Mouse (Mus musculus) hindbrain, embryonic 12.5 days (tissue): ENCODE results near the gene Shtn1. TPM values are rescaled to one million over a fixed set of nuclear protein-coding genes. Genes with fewer than 3 reads are reported as not detected.

Source experiments
- ATAC-seq: fragments of 200-750 bp; cut with Nextera tagmentation; 2 replicates; pipeline ENCODE4 v1.8.0; 2017; ENCODE audit warnings: moderate TSS enrichment; ENCODE audit not compliant: low FRiP score
- H3K27ac ChIP-seq: fragments of 300-500 bp; sonication (generic); 2 replicates; pipeline ENCODE4 v1.5.1; 2016; ENCODE audit warnings: mild to moderate bottlenecking
- H3K27me3 ChIP-seq: fragments of 300-500 bp; sonication (generic); 2 replicates; pipeline ENCODE4 v1.6.1; 2016; ENCODE audit warnings: mild to moderate bottlenecking
- H3K36me3 ChIP-seq: fragments of 300-500 bp; sonication (generic); 2 replicates; pipeline ENCODE4 v1.6.1; 2016; ENCODE audit warnings: mild to moderate bottlenecking
- H3K4me1 ChIP-seq: fragments of 300-500 bp; sonication (generic); 2 replicates; pipeline ENCODE4 v1.6.1; 2016
- H3K4me2 ChIP-seq: fragments of 300-500 bp; sonication (generic); replicated peaks from 2 replicates; pipeline ENCODE4 v1.6.1; 2016; ENCODE audit warnings: mild to moderate bottlenecking
- H3K4me3 ChIP-seq: fragments of 300-500 bp; sonication (generic); 2 replicates; pipeline ENCODE4 v1.5.1; 2016; ENCODE audit warnings: mild to moderate bottlenecking
- H3K9ac ChIP-seq: fragments of 300-500 bp; sonication (generic); 2 replicates; pipeline ENCODE4 v1.6.1; 2016; ENCODE audit warnings: mild to moderate bottlenecking, moderate library complexity
- H3K9me3 ChIP-seq: fragments of 300-500 bp; sonication (generic); replicated peaks from 2 replicates; pipeline ENCODE4 v1.6.1; 2016; ENCODE audit warnings: mild to moderate bottlenecking
- WGBS: fragments of 180-500 bp; shearing (Covaris S2); methylation state at CpG from one replicate; pipeline ENCODE4 v1.1.7; 2016; 5-methylcytosine and 5-hydroxymethylcytosine counted together
- polyA plus RNA-seq: library from polyadenylated mRNA; unstranded; fragments of >200 nt; fragmentation: Nextera tagmentation; extraction: Ambion mirVana; gene quantifications from 2 replicates; pipeline ENCODE4 v1.2.1, GENCODE M21; 2016

The Shtn1 gene
- polyA plus RNA-seq = 8.0 and 8.9 TPM in 2 replicates

- H3K9ac ChIP-seq = peak within 1 kb of the TSS; percentile 70
- no peak within 1 kb of the TSS for H3K27ac ChIP-seq
- no peaks in the 10 kb centered on the region for H3K36me3 ChIP-seq
- peaks cover 52% of the 10 kb centered on the region for H3K27me3 ChIP-seq
- H3K4me1 ChIP-seq = peaks cover 6% of the 10 kb centered on the region
- H3K4me3 ChIP-seq = peak within 1 kb of the TSS; percentile 54
- H3K4me2 ChIP-seq = peak within 1 kb of the TSS; percentile 86
- no peaks in the 10 kb centered on the region for H3K9me3 ChIP-seq
- under 1% methylated on average over 33 of the region's 46 CpGs for WGBS
- ATAC-seq = peak; percentile 76
Measured at GRCm38 (mm10) chr19:59075472-59076101, at the start of gene Shtn1. TSS of gene Shtn1 (minus strand) at chr19:59076100.

- no peak for ATAC-seq
- H3K4me1 ChIP-seq = no peaks in the 10 kb centered on the region
- no peak overlapping the region for H3K9ac ChIP-seq
- no peak overlapping the region for H3K27ac ChIP-seq
- H3K4me2 ChIP-seq = no peak overlapping the region
- no peaks in the 10 kb centered on the region for H3K36me3 ChIP-seq
- no peak overlapping the region for H3K4me3 ChIP-seq
- H3K9me3 ChIP-seq = no peaks in the 10 kb centered on the region
- peaks cover 3% of the 10 kb centered on the region; the same call in 1 of the 2 replicates for H3K27me3 ChIP-seq
- WGBS = 80% methylated on average over 4 of the region's 4 CpGs
Measured at GRCm38 (mm10) chr19:59114152-59114551, 38.3 kb upstream of the Shtn1 start.

- 32% methylated on average over 1 of the region's 1 CpGs for WGBS
- no peak for ATAC-seq
- Histone ChIP-seq H3K27ac (no peak overlapping the region), H3K4me3 (no peak overlapping the region), H3K4me2 (no peak overlapping the region), H3K4me1 (no peaks in the 10 kb centered on the region), H3K9ac (no peak overlapping the region), H3K9me3 (no peaks in the 10 kb centered on the region), H3K36me3 (no peaks in the 10 kb centered on the region), H3K27me3 (peaks cover 3% of the 10 kb centered on the region; the same call in 1 of the 2 replicates)
Measured at GRCm38 (mm10) chr19:59109937-59110336, 34.0 kb upstream of the Shtn1 start.

DNA sequence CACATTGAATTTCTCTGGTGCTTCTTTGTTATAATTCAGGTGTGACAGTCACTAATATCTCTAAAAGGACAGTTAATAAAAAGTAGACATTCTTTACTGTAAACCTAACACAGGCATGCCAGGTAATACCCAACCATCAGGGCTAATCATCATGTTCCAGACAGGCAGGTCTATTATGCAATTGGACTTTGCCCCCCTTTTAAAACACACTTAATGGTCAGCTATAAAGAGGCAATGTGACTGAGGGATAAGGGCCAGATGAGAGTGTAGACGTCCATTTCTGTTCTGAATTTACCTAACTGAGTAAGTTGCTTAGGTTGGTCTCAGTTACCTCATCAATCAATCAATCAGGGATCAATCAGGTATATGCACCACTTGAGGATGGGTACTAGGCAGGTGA is 22.4 kb upstream of the Shtn1 start:
- Histone ChIP-seq H3K4me3 (no peak overlapping the region), H3K27me3 (no peaks in the 10 kb centered on the region), H3K27ac (no peak overlapping the region), H3K36me3 (no peaks in the 10 kb centered on the region), H3K4me2 (no peak overlapping the region), H3K9ac (no peak overlapping the region), H3K9me3 (no peaks in the 10 kb centered on the region), H3K4me1 (no peaks in the 10 kb centered on the region)
- no peak for ATAC-seq
- WGBS = 68% methylated on average over 1 of the region's 1 CpGs

DNA sequence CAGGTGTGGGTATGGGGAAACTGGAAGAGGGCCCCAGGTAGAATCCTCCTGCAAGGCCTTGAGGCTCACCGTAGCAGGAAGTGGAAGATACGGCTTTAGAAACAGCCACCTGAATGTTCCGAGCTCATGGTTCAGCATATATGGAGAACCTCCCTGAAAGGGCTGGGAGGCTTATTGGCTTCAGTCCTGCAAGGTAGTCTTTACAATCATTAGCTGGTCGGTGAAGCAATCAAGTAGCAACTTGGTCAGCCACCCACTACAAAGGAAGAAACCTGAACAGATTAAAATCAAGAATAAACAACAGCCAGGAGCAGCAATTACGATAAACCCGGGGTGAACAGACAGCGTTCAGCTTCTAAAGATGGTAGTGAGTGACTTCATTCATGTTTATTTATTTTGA is 16.4 kb upstream of the Shtn1 start:
- Histone ChIP-seq H3K9me3 (no peaks in the 10 kb centered on the region), H3K27me3 (no peaks in the 10 kb centered on the region), H3K27ac (no peak overlapping the region), H3K36me3 (no peaks in the 10 kb centered on the region), H3K4me1 (no peaks in the 10 kb centered on the region), H3K4me2 (no peak overlapping the region), H3K9ac (no peak overlapping the region), H3K4me3 (no peak overlapping the region)
- 91% methylated on average over 7 of the region's 7 CpGs for WGBS
- no peak for ATAC-seq

- H3K4me1 ChIP-seq = no peaks in the 10 kb centered on the region
- WGBS = 71% methylated on average over 1 of the region's 1 CpGs
- no peak overlapping the region for H3K9ac ChIP-seq
Measured at GRCm38 (mm10) chr19:59090337-59090736, 14.4 kb upstream of the Shtn1 start.

GRCm38 (mm10) chr19:59084296-59084695 is 8.4 kb upstream of the Shtn1 start:
- Histone ChIP-seq H3K4me3 (no peak overlapping the region), H3K27me3 (no peaks in the 10 kb centered on the region), H3K36me3 (no peaks in the 10 kb centered on the region), H3K4me2 (no peak overlapping the region), H3K9me3 (no peaks in the 10 kb centered on the region), H3K4me1 (no peaks in the 10 kb centered on the region), H3K9ac (no peak overlapping the region), H3K27ac (no peak overlapping the region)
- 49% methylated on average over 4 of the region's 4 CpGs for WGBS
- ATAC-seq = no peak

More at GRCm38 (mm10) chr19:59090337-59090736, 14.4 kb upstream of the Shtn1 start:
- no peak overlapping the region for H3K4me2 ChIP-seq
- H3K4me3 ChIP-seq = no peak overlapping the region
- no peak for ATAC-seq
- H3K9me3 ChIP-seq = no peaks in the 10 kb centered on the region
- H3K36me3 ChIP-seq = no peaks in the 10 kb centered on the region
- H3K27me3 ChIP-seq = no peaks in the 10 kb centered on the region
- no peak overlapping the region for H3K27ac ChIP-seq

GRCm38 (mm10) chr19:59076131-59076530 is 231 bp upstream of the Shtn1 start:
- Histone ChIP-seq H3K4me1 (peaks cover 6% of the 10 kb centered on the region), H3K4me2 (peak overlapping the region; percentile 86), H3K9me3 (no peaks in the 10 kb centered on the region), H3K27me3 (peaks cover 52% of the 10 kb centered on the region), H3K4me3 (peak overlapping the region; percentile 54), H3K27ac (no peak overlapping the region), H3K36me3 (no peaks in the 10 kb centered on the region), H3K9ac (0 out of 2 replicates have a peak overlapping the region, but pooled peaks have one; percentile 13)
- ATAC-seq = no peak; the same call in 1 of the 2 replicates
- WGBS = 13% methylated on average over 5 of the region's 5 CpGs

DNA sequence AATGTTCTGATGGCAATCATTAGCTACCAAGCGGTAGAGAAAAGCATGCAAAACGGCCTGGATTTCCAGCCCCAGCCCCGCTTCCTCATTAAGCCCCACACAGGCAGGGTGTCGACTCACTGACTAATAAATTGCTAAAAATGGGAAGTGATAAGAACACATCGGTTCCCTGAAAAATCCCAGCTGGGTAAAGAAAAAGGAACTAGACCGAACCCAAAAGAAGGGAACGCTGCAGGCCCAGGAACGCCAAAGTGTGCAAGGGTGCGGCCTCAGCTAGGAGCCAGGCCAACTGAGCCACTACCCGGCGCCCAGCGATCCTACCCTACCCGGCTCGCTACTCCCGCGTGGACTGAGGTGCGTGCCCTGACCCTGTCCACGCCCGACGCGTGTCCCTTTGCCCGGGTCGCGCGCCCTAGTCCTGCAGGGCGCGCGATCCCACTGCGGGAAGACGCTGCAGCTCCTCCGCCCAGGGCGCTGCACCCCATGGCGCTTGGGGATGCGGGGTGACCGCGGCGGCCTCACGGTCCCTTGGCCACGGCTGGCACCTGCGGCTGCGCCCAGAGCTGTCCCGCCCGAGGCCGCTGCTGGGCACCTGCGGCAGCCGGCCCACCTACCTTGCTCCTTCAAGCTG is 944 bp downstream of the Shtn1 start:
- Histone ChIP-seq H3K9ac (peak overlapping the region; percentile 70), H3K36me3 (no peaks in the 10 kb centered on the region), H3K4me2 (peak overlapping the region; percentile 86), H3K4me3 (peak overlapping the region; percentile 54), H3K4me1 (peaks cover 6% of the 10 kb centered on the region), H3K27me3 (peaks cover 52% of the 10 kb centered on the region), H3K27ac (no peak overlapping the region), H3K9me3 (no peaks in the 10 kb centered on the region)
- 4% methylated on average over 46 of the region's 46 CpGs for WGBS
- peak; percentile 61 for ATAC-seq

- no peak overlapping the region for H3K27ac ChIP-seq
- peak overlapping the region; percentile 54 for H3K4me3 ChIP-seq
- no peak overlapping the region for H3K9ac ChIP-seq
- no peaks in the 10 kb centered on the region for H3K36me3 ChIP-seq
- 50% methylated on average over 3 of the region's 3 CpGs for WGBS
- peak overlapping the region; percentile 86 for H3K4me2 ChIP-seq
- peaks cover 6% of the 10 kb centered on the region for H3K4me1 ChIP-seq
- no peaks in the 10 kb centered on the region for H3K9me3 ChIP-seq
- peaks cover 52% of the 10 kb centered on the region for H3K27me3 ChIP-seq
- ATAC-seq = no peak
Measured at GRCm38 (mm10) chr19:59074381-59074780, 1.5 kb downstream of the Shtn1 start.

DNA sequence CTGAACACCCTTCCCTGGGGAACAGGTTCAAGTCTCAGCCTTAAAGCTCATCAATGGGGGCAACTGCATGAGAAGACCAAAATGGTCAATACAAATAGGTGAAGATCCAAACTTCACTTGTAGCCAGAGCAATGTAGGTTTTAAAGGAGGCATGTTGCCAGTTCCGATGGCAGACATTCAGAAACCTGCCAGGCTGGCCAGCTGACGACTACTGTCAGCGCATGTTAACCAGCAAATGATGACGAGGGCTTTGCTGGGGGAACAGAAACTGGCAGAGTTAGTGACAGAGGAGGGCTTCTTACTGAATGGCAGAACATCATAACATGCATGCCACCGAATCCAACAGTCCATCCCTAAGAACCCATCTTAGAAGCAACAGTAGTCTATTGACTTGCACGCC is 2.9 kb downstream of the Shtn1 start:
- no peak overlapping the region for H3K9ac ChIP-seq
- H3K4me2 ChIP-seq = no peak overlapping the region
- peaks cover 6% of the 10 kb centered on the region for H3K4me1 ChIP-seq
- 84% methylated on average over 6 of the region's 6 CpGs for WGBS
- no peak overlapping the region for H3K27ac ChIP-seq
- no peaks in the 10 kb centered on the region for H3K36me3 ChIP-seq
- no peaks in the 10 kb centered on the region for H3K9me3 ChIP-seq
- ATAC-seq = no peak
- H3K27me3 ChIP-seq = peaks cover 52% of the 10 kb centered on the region
- no peak overlapping the region for H3K4me3 ChIP-seq

GRCm38 (mm10) chr19:59071979-59072378 is 3.9 kb downstream of the Shtn1 start:
- no peak for ATAC-seq
- H3K4me2 ChIP-seq = no peak overlapping the region
- H3K4me1 ChIP-seq = peaks cover 6% of the 10 kb centered on the region
- H3K9me3 ChIP-seq = no peaks in the 10 kb centered on the region
- WGBS = 92% methylated on average over 2 of the region's 2 CpGs
- H3K27ac ChIP-seq = no peak overlapping the region
- H3K36me3 ChIP-seq = no peaks in the 10 kb centered on the region
- H3K4me3 ChIP-seq = no peak overlapping the region
- peaks cover 42% of the 10 kb centered on the region for H3K27me3 ChIP-seq
- no peak overlapping the region for H3K9ac ChIP-seq

DNA sequence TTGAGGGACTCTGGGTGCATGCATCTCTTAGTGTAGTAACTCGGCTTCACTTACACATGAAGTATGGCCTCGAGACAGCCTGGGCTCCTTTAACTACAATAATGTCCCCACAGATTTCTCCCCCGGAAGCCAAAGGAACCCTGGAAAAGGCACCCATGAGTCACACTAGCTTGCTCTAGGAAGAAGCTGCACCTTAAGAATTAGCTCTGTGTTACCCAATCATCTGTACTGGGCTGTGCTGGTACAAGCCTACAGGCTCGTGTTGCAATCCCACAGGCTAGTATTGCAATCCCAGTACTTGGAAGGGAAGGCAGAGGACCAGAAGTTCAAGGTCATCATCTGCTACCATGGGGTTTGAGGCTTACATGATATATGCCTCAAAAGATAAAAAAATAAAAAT is 4.5 kb downstream of the Shtn1 start:
- Histone ChIP-seq H3K9me3 (no peaks in the 10 kb centered on the region), H3K27me3 (peaks cover 36% of the 10 kb centered on the region), H3K4me2 (no peak overlapping the region), H3K27ac (no peak overlapping the region), H3K9ac (no peak overlapping the region), H3K4me3 (no peak overlapping the region), H3K36me3 (no peaks in the 10 kb centered on the region), H3K4me1 (peaks cover 6% of the 10 kb centered on the region)
- WGBS = 86% methylated on average over 4 of the region's 4 CpGs
- ATAC-seq = no peak
